Mouse (Mus musculus) embryonic fibroblast, embryonic 13.5 days (primary cell): Measurements from ENCODE around the gene Pdia6. TPM values are rescaled to one million over a fixed set of nuclear protein-coding genes. Genes with fewer than 3 reads are reported as not detected.

Source experiments
- H3K27ac ChIP-seq: 2 replicates; pipeline ENCODE4 v1.5.1; 2012; ENCODE audit warnings: low read length, control low read depth, inconsistent platforms; ENCODE audit not compliant: insufficient read depth
- H3K4me1 ChIP-seq: 2 replicates; pipeline ENCODE4 v1.6.1; 2011; ENCODE audit warnings: low read length; ENCODE audit not compliant: control insufficient read depth, insufficient read depth
- H3K4me3 ChIP-seq: 2 replicates; pipeline ENCODE4 v1.5.1; 2011; ENCODE audit warnings: mild to moderate bottlenecking, control low read depth, low read length; ENCODE audit not compliant: insufficient read depth
- CTCF ChIP-seq: IDR thresholded peaks from 2 replicates; pipeline ENCODE4 v1.5.1; 2011; ENCODE audit warnings: mild to moderate bottlenecking, control low read depth, low read length, moderate library complexity, borderline replicate concordance; ENCODE audit not compliant: insufficient read depth
- POLR2A ChIP-seq: IDR thresholded peaks from 2 replicates; pipeline ENCODE4 v1.6.1; 2011; ENCODE audit warnings: low read depth, mild to moderate bottlenecking, control low read depth, low read length, moderate library complexity
- polyA plus RNA-seq: library from polyadenylated mRNA; stranded (reverse); fragments of >200 nt; gene quantifications from 2 replicates; pipeline ENCODE4 v1.2.4, GENCODE M21; 2011; ENCODE audit warnings: low read depth; ENCODE audit not compliant: missing spikeins, insufficient read length

The Pdia6 gene
- polyA plus RNA-seq, 1 experiment, result 372 TPM

DNA sequence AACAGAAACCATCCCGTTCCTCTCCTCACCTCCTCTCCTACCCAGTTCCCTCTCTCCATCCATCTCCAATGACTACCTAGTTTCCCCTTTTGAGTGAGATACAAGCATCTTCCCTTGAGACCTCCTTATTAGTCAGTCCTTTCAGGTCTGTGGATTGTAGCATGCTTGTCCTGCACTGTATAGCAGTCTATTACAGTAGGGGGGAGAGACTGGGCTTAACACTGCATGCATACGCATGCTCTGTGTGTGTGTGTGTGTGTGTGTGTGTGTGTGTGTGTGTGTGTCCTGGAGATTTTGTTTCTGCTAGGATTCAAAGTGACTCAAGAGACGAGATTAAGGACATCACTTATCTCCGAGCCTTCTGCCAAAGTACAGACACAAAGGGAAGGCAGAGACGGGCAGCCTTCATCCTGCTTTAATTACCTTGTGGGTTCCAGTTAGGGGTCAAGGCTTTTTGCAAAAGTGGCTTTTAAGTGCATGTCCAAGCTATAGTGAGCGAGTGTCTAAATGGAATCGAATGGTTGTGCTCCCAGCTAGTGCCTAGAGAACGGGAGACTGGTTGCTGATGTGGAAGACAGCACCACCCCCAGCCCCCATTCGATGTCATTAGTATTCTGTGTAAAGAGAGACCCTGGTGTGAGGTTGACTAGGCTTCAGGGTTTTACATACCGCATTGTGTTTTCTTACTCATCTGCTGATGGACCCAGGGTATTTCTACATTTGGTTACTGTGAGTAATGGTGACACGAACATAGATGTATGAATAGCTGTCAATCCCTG, 30.6 kb upstream of the Pdia6 start:
- Histone ChIP-seq H3K4me3 (no peak overlapping the region), H3K27ac (no peak overlapping the region), H3K4me1 (no peaks in the 10 kb centered on the region; the same call in 1 of the 2 replicates)
- TF ChIP-seq POLR2A, result no peak
- no peak for TF ChIP-seq CTCF

DNA sequence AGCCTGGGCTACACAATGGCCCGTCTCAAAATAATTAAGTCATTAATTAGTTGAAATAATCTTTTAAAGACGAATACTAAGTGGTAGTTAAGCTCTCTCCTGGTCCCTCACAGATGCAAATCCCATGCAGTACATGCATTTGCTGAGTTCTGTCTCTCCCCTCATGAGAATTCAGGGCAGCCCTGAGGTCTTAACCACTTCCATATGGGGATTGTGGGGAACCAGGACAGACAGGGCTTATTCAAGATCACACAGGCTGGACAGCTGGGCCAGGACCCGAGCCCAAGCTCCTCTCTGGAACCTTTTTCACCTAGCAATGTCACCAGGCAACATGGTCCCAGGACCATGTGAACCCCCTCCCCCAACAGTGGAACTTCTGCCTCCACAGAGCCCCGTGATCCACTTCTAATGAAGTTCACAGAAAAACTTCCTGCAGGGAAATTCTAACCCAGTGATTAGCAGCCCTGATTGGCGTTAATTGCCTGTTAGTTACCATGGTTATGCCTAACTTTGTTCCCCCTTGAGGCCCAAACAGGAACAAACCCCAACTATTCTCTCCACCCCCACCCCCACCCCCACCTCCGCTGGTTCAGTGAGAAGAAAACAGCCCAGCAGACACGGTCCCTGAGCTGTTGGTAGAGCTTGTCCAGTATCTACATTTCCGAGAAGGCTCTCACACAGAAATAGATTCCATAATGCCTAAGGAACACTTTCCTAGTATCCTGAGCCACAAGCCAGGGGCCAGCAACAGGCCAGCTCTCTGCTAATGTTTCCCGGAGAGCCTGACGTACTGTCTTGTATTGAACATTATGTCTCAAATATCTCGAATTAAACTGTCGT, 27.5 kb upstream of the Pdia6 start:
- no peak for TF ChIP-seq POLR2A
- no peak for TF ChIP-seq CTCF
- Histone ChIP-seq H3K4me3 (no peak overlapping the region), H3K27ac (no peak overlapping the region), H3K4me1 (no peaks in the 10 kb centered on the region; the same call in 1 of the 2 replicates)

DNA sequence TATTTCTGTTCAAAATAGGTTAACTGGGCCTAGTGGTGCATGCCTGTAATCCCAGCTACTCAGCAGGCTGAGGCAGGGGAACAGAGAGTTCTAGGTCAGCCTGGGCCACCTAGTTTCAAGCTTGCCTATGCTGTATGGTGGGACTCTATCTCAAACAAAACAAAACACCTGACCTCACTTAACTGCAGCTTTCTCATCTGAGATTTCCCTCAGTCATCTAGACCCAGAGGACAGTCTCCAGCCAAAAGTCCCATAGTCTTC, 27.0 kb upstream of the Pdia6 start:
- no peak for TF ChIP-seq POLR2A
- no peaks in the 10 kb centered on the region; the same call in 1 of the 2 replicates for H3K4me1 ChIP-seq
- no peak overlapping the region for H3K27ac ChIP-seq
- H3K4me3 ChIP-seq, result no peak overlapping the region

DNA sequence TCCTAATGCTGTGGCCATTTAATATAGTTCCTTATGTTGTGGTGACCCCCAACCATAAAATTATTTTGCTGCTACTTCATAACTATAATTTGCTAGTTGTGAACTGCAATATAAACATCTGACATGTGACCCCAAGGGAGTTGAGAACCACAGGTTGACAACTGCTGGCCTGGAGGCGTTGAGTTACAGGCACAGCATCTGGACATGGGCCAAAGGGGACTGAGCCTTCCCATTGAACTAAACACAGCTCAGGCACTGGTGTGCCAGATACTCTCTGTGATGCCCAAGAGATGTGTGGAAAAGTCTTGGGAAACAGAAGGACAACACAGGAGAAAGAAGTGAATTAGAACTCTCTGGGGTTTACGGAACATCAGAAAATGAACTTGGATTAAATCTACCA, 25.3 kb upstream of the Pdia6 start:
- no peaks in the 10 kb centered on the region; the same call in 1 of the 2 replicates for H3K4me1 ChIP-seq
- no peak for TF ChIP-seq POLR2A
- no peak for TF ChIP-seq CTCF
- no peak overlapping the region for H3K4me3 ChIP-seq
- no peak overlapping the region for H3K27ac ChIP-seq

DNA sequence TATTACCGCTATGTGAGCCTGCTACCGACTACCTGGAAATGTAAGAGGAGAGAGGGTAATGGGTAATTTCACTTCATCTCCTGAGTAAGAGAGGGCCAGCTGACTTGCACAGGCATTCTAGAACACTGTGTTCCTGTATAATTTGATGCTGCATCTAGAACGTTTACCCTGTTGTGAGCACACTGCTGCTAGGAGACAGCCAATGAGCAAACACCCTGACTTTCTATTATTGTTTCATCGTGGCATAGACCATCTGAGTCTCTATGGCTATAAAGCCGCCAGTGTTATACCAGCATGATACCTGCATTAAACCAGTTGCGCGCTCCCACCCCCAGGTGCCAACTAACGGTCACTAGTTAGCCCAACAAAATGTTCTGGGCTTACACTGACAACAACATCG, 24.7 kb upstream of the Pdia6 start:
- Histone ChIP-seq H3K4me3 (no peak overlapping the region), H3K4me1 (no peaks in the 10 kb centered on the region), H3K27ac (no peak overlapping the region)
- no peak for TF ChIP-seq CTCF
- TF ChIP-seq POLR2A, result no peak

DNA sequence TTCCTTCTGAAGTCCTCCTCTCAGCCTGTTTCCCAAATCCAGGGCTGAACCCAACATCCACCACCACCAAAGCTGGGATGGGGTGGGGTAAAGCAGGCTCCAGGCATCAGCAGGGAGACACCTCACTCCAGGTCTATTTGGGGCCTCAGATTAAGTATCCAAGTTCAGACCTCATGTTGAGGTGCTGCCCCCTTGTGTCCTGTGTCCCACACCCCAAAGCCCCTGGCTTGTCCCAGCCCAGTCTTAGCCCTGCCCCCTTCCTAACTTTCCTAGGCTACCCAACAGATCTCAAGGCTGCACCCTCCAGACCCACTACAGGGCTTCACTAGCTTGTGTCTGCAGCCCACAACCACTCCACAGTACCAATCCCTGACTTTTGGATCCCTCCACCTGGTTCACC, 24.3 kb upstream of the Pdia6 start:
- no peak overlapping the region for H3K27ac ChIP-seq
- H3K4me3 ChIP-seq, result no peak overlapping the region
- TF ChIP-seq POLR2A, result no peak
- H3K4me1 ChIP-seq, result no peaks in the 10 kb centered on the region

DNA sequence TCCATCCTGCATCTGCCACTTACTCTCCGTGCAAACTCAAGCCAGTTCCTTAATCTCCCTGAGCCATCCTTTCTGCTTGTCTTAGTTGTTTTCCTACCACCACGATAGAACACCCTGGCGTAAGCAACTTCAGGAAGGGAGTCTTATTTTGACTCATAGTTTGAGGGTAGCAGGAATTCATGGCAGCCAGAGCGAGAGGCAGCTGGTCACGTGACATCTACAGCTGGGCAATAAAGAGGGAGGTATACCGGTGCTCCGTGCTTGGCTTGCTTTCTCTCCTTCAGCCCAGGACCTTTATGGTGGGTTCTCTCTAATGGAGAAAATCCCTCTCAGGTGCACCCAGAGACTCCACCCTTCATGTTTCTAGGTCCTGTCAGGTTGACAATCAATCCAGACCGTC, 15.4 kb upstream of the Pdia6 start:
- no peak for TF ChIP-seq POLR2A
- TF ChIP-seq CTCF, result no peak
- H3K4me3 ChIP-seq, result no peak overlapping the region
- H3K4me1 ChIP-seq, result peaks cover 5% of the 10 kb centered on the region; the same call in 1 of the 2 replicates
- H3K27ac ChIP-seq, result no peak overlapping the region

DNA sequence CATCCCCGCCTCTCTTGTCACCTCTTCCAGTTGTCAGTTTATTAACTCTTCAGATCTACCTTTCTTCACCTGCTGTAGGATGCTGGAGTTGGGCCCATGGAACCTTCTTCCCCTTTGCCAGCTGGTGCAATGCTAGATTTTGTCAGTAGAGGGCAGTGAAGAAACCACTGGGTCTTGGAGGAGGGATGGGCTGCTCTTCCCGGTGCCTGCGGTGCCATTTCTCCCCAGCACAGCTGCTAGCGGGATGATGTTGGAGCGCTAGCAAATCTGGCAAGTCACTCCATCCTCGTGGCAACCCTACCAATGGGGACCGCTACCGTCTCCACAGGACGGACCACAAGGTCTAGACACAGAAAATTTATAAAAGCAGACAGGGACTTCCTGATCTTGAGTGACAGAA, 13.3 kb upstream of the Pdia6 start:
- no peak overlapping the region for H3K27ac ChIP-seq
- TF ChIP-seq CTCF (peak; percentile 26; the same call in 1 of the 2 replicates), POLR2A (no peak)
- peaks cover 5% of the 10 kb centered on the region; the same call in 1 of the 2 replicates for H3K4me1 ChIP-seq
- no peak overlapping the region for H3K4me3 ChIP-seq

DNA sequence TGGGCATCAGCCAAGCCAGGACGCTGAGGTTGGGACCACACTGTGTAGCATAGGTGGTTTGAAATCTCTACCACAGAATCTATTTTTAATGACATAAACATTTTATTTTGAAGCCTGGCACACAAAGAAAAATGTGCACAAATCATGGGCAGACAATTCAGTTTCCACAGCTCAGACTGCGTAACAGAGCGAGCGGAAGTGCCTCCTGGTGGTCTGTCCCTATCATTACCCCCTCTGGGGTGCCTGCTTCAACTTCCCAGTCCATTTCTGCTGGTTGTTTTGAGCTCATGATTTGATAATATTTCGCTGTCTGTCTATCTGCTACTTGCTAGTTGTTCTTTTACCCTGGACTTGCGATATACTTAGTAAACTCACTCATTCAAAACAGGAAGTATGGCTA, 10.7 kb upstream of the Pdia6 start:
- Histone ChIP-seq H3K4me1 (peaks cover 5% of the 10 kb centered on the region; the same call in 1 of the 2 replicates), H3K27ac (no peak overlapping the region), H3K4me3 (no peak overlapping the region)
- TF ChIP-seq POLR2A (no peak), CTCF (peak; percentile 27; the same call in 1 of the 2 replicates)

DNA sequence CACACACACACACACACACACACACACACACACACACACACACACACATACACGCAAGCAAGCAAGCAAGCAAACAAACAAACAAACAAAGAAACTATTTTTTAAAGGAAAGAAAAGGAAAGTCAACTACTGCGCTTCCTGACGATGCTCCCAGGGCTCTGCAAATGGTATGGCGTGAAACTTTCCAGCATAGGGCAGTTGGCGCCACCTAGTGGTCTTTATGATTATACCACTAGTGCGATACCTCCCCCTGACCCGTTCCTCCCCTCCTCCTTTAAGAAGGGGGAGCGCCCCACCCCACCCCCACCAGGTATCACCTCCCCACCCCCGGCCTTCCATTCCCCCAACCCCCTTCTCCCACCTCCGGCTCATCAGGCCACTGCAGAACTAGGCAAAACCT, 9.4 kb upstream of the Pdia6 start:
- Histone ChIP-seq H3K4me3 (no peak overlapping the region), H3K27ac (no peak overlapping the region), H3K4me1 (no peaks in the 10 kb centered on the region)
- TF ChIP-seq POLR2A (no peak), CTCF (peak; percentile 74; the same call in 1 of the 2 replicates)
